9 mouse cellular contexts compared by ENCODE assay signal in genomic region chr4:138493161-138494001, GRCm38 (mm10). TPM values are rescaled to one million over a fixed set of nuclear protein-coding genes. Genes with fewer than 3 reads are reported as not detected.
DNase-seq lines count a peak whose midpoint lies in the region; ATAC-seq lines count a peak whose summit lies in the region.
"Had no signal": no experiment of that assay in that cellular context is flagged by ENCODE, and none has a peak within 500 bp of the region (broad histone marks: within the 10 kb centered on the region; RNA-seq: fewer than 3 reads in every experiment).

No protein-coding gene starts in this region.

- H3K4me3 ChIP-seq in limb, embryonic 12.5 days (replicated peaks): no peak overlapping the region
- H3K4me3 ChIP-seq in limb, embryonic 10.5 days: no peak overlapping the region
- no peak overlapping the region for H3K4me3 ChIP-seq in stomach, embryonic 14.5 days (ENCODE audit: low read depth, low read length)
- H3K4me3 ChIP-seq: liver, embryonic 13.5 days; stomach, embryonic 15.5 days had no signal

- ATAC-seq in limb, embryonic 12.5 days (ENCODE audit: insufficient number of reproducible peaks, insufficient read depth, low FRiP score, low TSS enrichment, low read depth): 0 out of 2 replicates have a peak, but pooled peaks have one; percentile 45
- peak; percentile 34; the same call in 1 of the 2 replicates for ATAC-seq in stomach, embryonic 14.5 days (ENCODE audit: insufficient number of reproducible peaks, insufficient read depth, low FRiP score, low read depth)

- H3K27me3 ChIP-seq in limb, embryonic 12.5 days: peaks cover 17% of the 10 kb centered on the region
- peaks cover 51% of the 10 kb centered on the region for H3K27me3 ChIP-seq in limb, embryonic 10.5 days (ENCODE audit: low read depth, poor library complexity, severe bottlenecking)
- no peaks in the 10 kb centered on the region for H3K27me3 ChIP-seq in stomach, embryonic 14.5 days (ENCODE audit: control insufficient read depth, insufficient read depth, low read length)
- H3K27me3 ChIP-seq: stomach, embryonic 15.5 days had no signal

- H3K9ac ChIP-seq in limb, embryonic 12.5 days (replicated peaks): no peak overlapping the region
- no peak overlapping the region for H3K9ac ChIP-seq in stomach, embryonic 14.5 days (replicated peaks; ENCODE audit: low read depth, low read length)
- H3K9ac ChIP-seq: liver, embryonic 13.5 days; stomach, embryonic 15.5 days had no signal

- no peak overlapping the region for H3K4me2 ChIP-seq in limb, embryonic 12.5 days
- no peak overlapping the region for H3K4me2 ChIP-seq in stomach, embryonic 14.5 days (replicated peaks; ENCODE audit: low read depth, low read length)
- H3K4me2 ChIP-seq: liver, embryonic 13.5 days; stomach, embryonic 15.5 days had no signal

- peaks cover 37% of the 10 kb centered on the region for H3K4me1 ChIP-seq in limb, embryonic 12.5 days (replicated peaks)
- H3K4me1 ChIP-seq in limb, embryonic 10.5 days: peaks cover 44% of the 10 kb centered on the region
- H3K4me1 ChIP-seq in stomach, embryonic 14.5 days (ENCODE audit: control insufficient read depth, insufficient read depth, low read length): peaks cover 38% of the 10 kb centered on the region
- H3K4me1 ChIP-seq: liver, embryonic 13.5 days had no signal

- no peaks in the 10 kb centered on the region for H3K9me3 ChIP-seq in limb, embryonic 12.5 days
- H3K9me3 ChIP-seq in limb, embryonic 10.5 days (replicated peaks): no peaks in the 10 kb centered on the region
- H3K9me3 ChIP-seq in stomach, embryonic 14.5 days (ENCODE audit: control insufficient read depth, low read depth, low read length): no peaks in the 10 kb centered on the region
- H3K9me3 ChIP-seq: liver, embryonic 13.5 days; stomach, embryonic 15.5 days had no signal

- no peak for DNase-seq in limb, embryonic 10.5 days (ENCODE audit: low spot score)
- DNase-seq in adrenal gland, postnatal 25 days: peak; percentile 65
- peak; percentile 28 for DNase-seq in gonadal fat pad, adult 2 months (ENCODE audit: low read depth)
- peak; percentile 65 for DNase-seq in kidney, adult 9 months
- DNase-seq in spleen, adult 12 weeks (ENCODE audit: low spot score): no peak
- DNase-seq: liver, embryonic 13.5 days had no signal

- H3K27ac ChIP-seq in limb, embryonic 12.5 days: no peak overlapping the region
- H3K27ac ChIP-seq in limb, embryonic 10.5 days: no peak overlapping the region
- 0 out of 2 replicates have a peak overlapping the region, but pooled peaks have one; percentile 10 for H3K27ac ChIP-seq in stomach, embryonic 14.5 days (ENCODE audit: low read length)
- H3K27ac ChIP-seq: liver, embryonic 13.5 days; stomach, embryonic 15.5 days had no signal

- 43% methylated on average over 5 of the region's 5 CpGs for WGBS in limb, embryonic 12.5 days
- WGBS in limb, embryonic 10.5 days: 49% methylated on average over 5 of the region's 5 CpGs
- WGBS in stomach, embryonic 14.5 days: 45% methylated on average over 5 of the region's 5 CpGs

- H3K36me3 ChIP-seq in limb, embryonic 12.5 days: no peaks in the 10 kb centered on the region
- no peaks in the 10 kb centered on the region for H3K36me3 ChIP-seq in limb, embryonic 10.5 days
- H3K36me3 ChIP-seq in stomach, embryonic 14.5 days (ENCODE audit: control insufficient read depth, insufficient read depth, low read length): no peaks in the 10 kb centered on the region
- H3K36me3 ChIP-seq: liver, embryonic 13.5 days; stomach, embryonic 15.5 days had no signal

RNA-seq across cellular contexts. Expression of gene Camk2n1, which starts 39.3 kb away (rescaled TPM):
- polyA plus RNA-seq in limb, embryonic 12.5 days (2016; fragmentation: Nextera tagmentation; extraction: Ambion mirVana): 1.2 and 1.6 TPM in 2 replicates
- polyA plus RNA-seq in limb, embryonic 10.5 days (2016; fragmentation: Nextera tagmentation; extraction: Ambion mirVana): 0.55 and 0.60 TPM in 2 replicates
- 24.8 and 26.3 TPM in 2 replicates for total RNA-seq in adrenal gland, postnatal 25 days (2021)
- polyA plus RNA-seq in gonadal fat pad, adult 2 months (2012; rRNA removed): 6.6 and 11.1 TPM in 2 replicates
- polyA plus RNA-seq in stomach, embryonic 14.5 days (2014; fragmentation: Nextera tagmentation; extraction: Ambion mirVana): 4.0 and 5.1 TPM in 2 replicates

RNA-seq across cellular contexts. Expression of gene Mul1, which starts 58.9 kb away (rescaled TPM):
- polyA plus RNA-seq in limb, embryonic 12.5 days (2016; fragmentation: Nextera tagmentation; extraction: Ambion mirVana): 15.4 and 20.8 TPM in 2 replicates
- 20.7 and 21.9 TPM in 2 replicates for polyA plus RNA-seq in limb, embryonic 10.5 days (2016; fragmentation: Nextera tagmentation; extraction: Ambion mirVana)
- 26.7 and 50.4 TPM in 2 replicates for total RNA-seq in adrenal gland, postnatal 25 days (2021)
- polyA plus RNA-seq in gonadal fat pad, adult 2 months (2012; rRNA removed): 19.4 and 19.6 TPM in 2 replicates
- 17.6 and 19.4 TPM in 2 replicates for polyA plus RNA-seq in stomach, embryonic 14.5 days (2014; fragmentation: Nextera tagmentation; extraction: Ambion mirVana)

Comparison
In these comparisons a context has a peak if more than half of its experiments do, and no peak if none do; other contexts are left out.
1. DNase-seq: peak in adrenal gland, postnatal 25 days (single experiment), gonadal fat pad, adult 2 months (single experiment) and kidney, adult 9 months (single experiment); none in limb, embryonic 10.5 days (single experiment) and spleen, adult 12 weeks (single experiment).